Mouse (Mus musculus) spleen, adult 2 months (tissue): ENCODE data around the gene Pcsk4. TPM values are rescaled to one million over a fixed set of nuclear protein-coding genes. Genes with fewer than 3 reads are reported as not detected.

Source experiments
- DNase-seq, 2 experiments: peaks; one replicate each; pipeline versions ENCODE4 v3.0.0 to v3.0.0-alpha.2; 2012 to 2021; ENCODE audit warnings: low spot score in 2 of 2, low read depth in 1 of 2
- H3K27ac ChIP-seq: fragments of 200-500 bp; 2 replicates; pipeline ENCODE4 v1.5.1; 2012; ENCODE audit warnings: low read length, inconsistent platforms; ENCODE audit not compliant: insufficient read depth
- H3K27me3 ChIP-seq: fragments of 200-500 bp; 2 replicates; pipeline ENCODE4 v1.6.1; 2012; ENCODE audit warnings: mild to moderate bottlenecking, moderate library complexity, low read length, inconsistent platforms; ENCODE audit not compliant: control insufficient read depth, insufficient read depth
- H3K36me3 ChIP-seq: fragments of 200-500 bp; 2 replicates; pipeline ENCODE4 v1.6.1; 2012; ENCODE audit warnings: mild to moderate bottlenecking, low read length, inconsistent platforms; ENCODE audit not compliant: control insufficient read depth, insufficient read depth
- H3K4me1 ChIP-seq: fragments of 200-500 bp; 2 replicates; pipeline ENCODE4 v1.6.1; 2011; ENCODE audit warnings: inconsistent platforms; ENCODE audit not compliant: control insufficient read depth, insufficient read depth, insufficient read length
- H3K4me3 ChIP-seq: fragments of 200-500 bp; 2 replicates; pipeline ENCODE4 v1.5.1; 2011; ENCODE audit warnings: mild to moderate bottlenecking, inconsistent platforms; ENCODE audit not compliant: insufficient read depth, insufficient read length; ENCODE audit errors: extremely low read depth
- CTCF ChIP-seq: fragments of 200-500 bp; IDR thresholded peaks from 2 replicates; pipeline ENCODE4 v1.5.1; 2011; ENCODE audit warnings: mild to moderate bottlenecking, inconsistent platforms; ENCODE audit not compliant: insufficient read depth, insufficient read length, insufficient replicate concordance; ENCODE audit errors: extremely low read depth
- POLR2A ChIP-seq: fragments of 200-500 bp; IDR thresholded peaks from 2 replicates; pipeline ENCODE4 v1.6.1; 2011; ENCODE audit warnings: low read depth, low read length, inconsistent platforms
- WGBS: fragments of 180-500 bp; shearing (Covaris S2); methylation state at CpG from one replicate; pipeline ENCODE4 v1.1.7; 2018; 5-methylcytosine and 5-hydroxymethylcytosine counted together
- polyA plus RNA-seq: library from polyadenylated mRNA; depleted of rRNA; stranded (reverse); fragments of >200 nt; gene quantifications from 2 replicates; pipeline ENCODE4 v1.2.3, GENCODE M21; 2012

Gene Pcsk4
- polyA plus RNA-seq, 1 experiment: 6.2 TPM

GRCm38 (mm10) chr10:80332525-80332989, 3.3 kb upstream of the Pcsk4 start:
- H3K4me3 ChIP-seq: no peak overlapping the region
- no peak overlapping the region; the same call in 1 of the 2 replicates for H3K27ac ChIP-seq
- H3K27me3 ChIP-seq: no peaks in the 10 kb centered on the region
- TF ChIP-seq CTCF (no peak), POLR2A (no peak)
- no peaks in the 10 kb centered on the region; the same call in 1 of the 2 replicates for H3K4me1 ChIP-seq
- DNase-seq: no peak
- WGBS: 72% methylated on average over 5 of the region's 5 CpGs
- no peaks in the 10 kb centered on the region for H3K36me3 ChIP-seq

DNA sequence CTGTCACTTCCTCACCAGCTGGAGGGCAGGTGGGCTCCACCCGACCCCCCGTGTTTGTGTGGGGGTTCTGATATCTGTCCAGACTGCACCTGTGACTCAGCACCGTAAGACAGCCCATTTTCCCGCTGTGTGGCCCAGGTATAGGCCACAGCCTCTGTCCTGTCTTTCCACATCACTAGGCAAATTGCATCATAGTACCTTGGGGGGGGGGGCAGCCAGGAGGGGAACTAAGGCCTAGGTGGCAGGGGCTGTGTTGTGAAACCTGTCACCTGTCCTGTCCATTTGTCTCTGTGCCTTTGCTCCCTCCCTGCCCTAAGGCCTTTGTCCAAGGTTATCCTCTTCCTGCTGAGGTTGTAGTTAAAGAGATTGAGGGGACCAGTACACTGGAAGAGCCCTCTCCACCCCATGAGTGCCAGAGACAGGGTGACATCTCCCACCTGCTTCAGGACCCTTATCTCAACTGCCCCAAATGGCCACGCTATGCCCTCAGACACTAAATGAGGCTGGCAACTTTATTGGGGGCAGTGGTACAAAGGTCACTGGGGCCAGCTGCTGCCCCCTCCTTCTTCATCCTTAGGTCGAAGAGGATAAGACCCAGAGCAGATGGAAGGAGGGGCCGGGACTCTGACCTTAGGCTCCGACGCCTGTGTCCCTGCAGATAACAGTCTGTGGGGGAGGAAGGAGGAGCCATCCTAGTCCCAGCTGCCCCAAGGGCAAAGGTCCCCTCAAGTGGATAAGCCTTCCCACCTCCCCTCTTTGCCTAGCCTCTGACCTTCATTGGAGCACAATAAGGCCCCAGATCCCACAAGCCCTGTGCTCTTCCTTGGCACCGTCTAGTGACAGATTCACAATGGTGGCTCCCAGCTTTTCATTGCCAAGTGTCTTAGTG, 2.6 kb upstream of the Pcsk4 start:
- TF ChIP-seq CTCF: no peak
- DNase-seq: no peak
- Histone ChIP-seq H3K4me1 (no peaks in the 10 kb centered on the region; the same call in 1 of the 2 replicates), H3K27me3 (no peaks in the 10 kb centered on the region), H3K36me3 (no peaks in the 10 kb centered on the region), H3K4me3 (no peak overlapping the region), H3K27ac (no peak overlapping the region; the same call in 1 of the 2 replicates)
- WGBS: 76% methylated on average over 10 of the region's 10 CpGs

DNA sequence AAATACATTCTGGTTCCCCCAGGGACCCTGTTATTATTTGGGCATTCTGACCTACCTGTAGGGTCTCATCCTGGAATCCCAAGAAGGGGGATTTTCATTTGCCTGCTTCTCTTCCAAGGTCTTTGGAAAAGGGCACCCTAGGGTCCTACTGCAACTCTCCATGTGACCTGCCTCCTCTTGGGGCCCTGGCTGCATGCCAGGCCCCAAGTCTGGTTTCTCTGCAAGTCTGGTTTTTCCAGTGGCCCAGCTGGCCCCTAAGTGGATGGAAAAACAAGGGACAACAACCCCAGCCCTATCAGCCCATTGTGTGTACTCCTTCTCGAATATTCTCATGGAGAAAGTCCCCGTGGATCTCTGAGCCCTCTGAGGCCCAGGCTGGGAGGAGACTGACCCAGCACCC, 1.6 kb upstream of the Pcsk4 start:
- 77% methylated on average over 2 of the region's 2 CpGs for whole genome bisulfite sequencing

DNA sequence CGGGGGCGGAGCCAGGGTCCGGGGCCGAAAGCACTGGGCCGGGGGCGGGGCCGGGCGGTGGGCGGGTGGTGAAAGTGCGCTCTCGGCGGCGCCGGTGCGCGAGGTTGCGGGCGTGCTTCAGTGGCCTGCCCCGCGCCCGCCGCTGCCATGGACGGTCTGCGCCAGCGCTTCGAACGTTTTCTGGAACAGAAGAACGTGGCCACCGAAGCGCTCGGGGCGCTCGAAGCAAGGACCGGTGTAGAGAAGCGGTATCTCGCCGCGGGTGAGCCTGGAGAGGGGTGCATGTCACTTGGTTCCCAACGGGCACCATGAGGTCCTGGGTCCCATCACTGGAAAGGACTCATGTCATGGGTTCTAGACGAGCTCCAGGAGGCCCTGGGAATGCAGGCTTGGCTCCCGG, 786 bp upstream of the Pcsk4 start:
- no peak overlapping the region for H3K27ac ChIP-seq
- WGBS: 4% methylated on average over 35 of the region's 41 CpGs

More for the DNA sequence above, 1.6 kb upstream of the Pcsk4 start:
- no peaks in the 10 kb centered on the region for H3K27me3 ChIP-seq
- no peak for TF ChIP-seq POLR2A
- no peak for TF ChIP-seq CTCF
- no peak overlapping the region for H3K27ac ChIP-seq
- DNase-seq: no peak
- H3K4me1 ChIP-seq: no peaks in the 10 kb centered on the region; the same call in 1 of the 2 replicates
- no peaks in the 10 kb centered on the region for H3K36me3 ChIP-seq
- no peak overlapping the region for H3K4me3 ChIP-seq

GRCm38 (mm10) chr10:80325045-80325444, 4.3 kb downstream of the Pcsk4 start:
- peaks cover 25% of the 10 kb centered on the region for H3K4me1 ChIP-seq
- no peaks in the 10 kb centered on the region for H3K36me3 ChIP-seq
- H3K27ac ChIP-seq: no peak overlapping the region
- no peak for DNase-seq
- H3K4me3 ChIP-seq: no peak overlapping the region
- TF ChIP-seq POLR2A: no peak
- TF ChIP-seq CTCF: no peak
- no peaks in the 10 kb centered on the region for H3K27me3 ChIP-seq
- 87% methylated on average over 21 of the region's 21 CpGs for whole genome bisulfite sequencing

More for the DNA sequence above, 786 bp upstream of the Pcsk4 start:
- TF ChIP-seq POLR2A (no peak), CTCF (no peak)
- Histone ChIP-seq H3K4me1 (no peaks in the 10 kb centered on the region; the same call in 1 of the 2 replicates), H3K27me3 (no peaks in the 10 kb centered on the region), H3K36me3 (no peaks in the 10 kb centered on the region), H3K4me3 (peak overlapping the region; percentile 54; the same call in 1 of the 2 replicates)
- no peak for DNase-seq

- WGBS: 86% methylated on average over 17 of the region's 17 CpGs
- TF ChIP-seq POLR2A: no peak
- TF ChIP-seq CTCF: no peak
- H3K4me3 ChIP-seq: no peak overlapping the region
- DNase-seq: no peak
- H3K36me3 ChIP-seq: no peaks in the 10 kb centered on the region
- H3K27me3 ChIP-seq: no peaks in the 10 kb centered on the region
- no peak overlapping the region for H3K27ac ChIP-seq
- peaks cover 28% of the 10 kb centered on the region for H3K4me1 ChIP-seq
Observed at GRCm38 (mm10) chr10:80324120-80325037, 4.9 kb downstream of the Pcsk4 start.
